Mouse (Mus musculus) limb, embryonic 11.5 days (tissue): ENCODE data around the gene Gm3045. TPM values are rescaled to one million over a fixed set of nuclear protein-coding genes. Genes with fewer than 3 reads are reported as not detected.

Source experiments
- polyA plus RNA-seq: library from polyadenylated mRNA; unstranded; fragments of >200 nt; fragmentation: Nextera tagmentation; extraction: Ambion mirVana; gene quantifications from 2 replicates; pipeline ENCODE4 v1.2.1, GENCODE M21; 2014

Gene Gm3045
- polyA plus RNA-seq, 1 experiment from 2014 or later, result not detected

Other genes with a start within 250 kb of the Gm3045 start
- gene Tifab, start 247.7 kb upstream of the Gm3045 start, polyA plus RNA-seq, result 0.27 and 0.52 TPM in 2 replicates
- gene Neurog1, start 174.4 kb upstream of the Gm3045 start, polyA plus RNA-seq, result not detected in 2 replicates
- 145 and 157 TPM in 2 replicates for gene Cxcl14, start 130.0 kb upstream of the Gm3045 start, polyA plus RNA-seq
- gene Slc25a48, start 11.8 kb downstream of the Gm3045 start, polyA plus RNA-seq, result 0.07 TPM in 1 of 2 replicates, not detected in the other
- not detected in 2 replicates for gene Il9, start 55.7 kb downstream of the Gm3045 start, polyA plus RNA-seq
- gene Fbxl21, start 95.9 kb downstream of the Gm3045 start, polyA plus RNA-seq, result 1.5 and 2.0 TPM in 2 replicates
- not detected in 2 replicates for gene Lect2, start 121.9 kb downstream of the Gm3045 start, polyA plus RNA-seq
- 47.3 and 48.2 TPM in 2 replicates for gene Tgfbi, start 182.9 kb downstream of the Gm3045 start, polyA plus RNA-seq